Mouse (Mus musculus) liver, postnatal 0 days (tissue): ENCODE results near the gene Cuedc1.

Experiments
- CTCF ChIP-seq: sonication (generic); IDR thresholded peaks from 2 replicates; pipeline ENCODE4 v1.5.1; 2016; ENCODE audit warnings: antibody characterized with exemption, low read depth
- EP300 ChIP-seq: IDR thresholded peaks from 2 replicates; pipeline ENCODE4 v1.6.1; 2016; ENCODE audit warnings: antibody characterized with exemption, low read depth, mild to moderate bottlenecking

DNA sequence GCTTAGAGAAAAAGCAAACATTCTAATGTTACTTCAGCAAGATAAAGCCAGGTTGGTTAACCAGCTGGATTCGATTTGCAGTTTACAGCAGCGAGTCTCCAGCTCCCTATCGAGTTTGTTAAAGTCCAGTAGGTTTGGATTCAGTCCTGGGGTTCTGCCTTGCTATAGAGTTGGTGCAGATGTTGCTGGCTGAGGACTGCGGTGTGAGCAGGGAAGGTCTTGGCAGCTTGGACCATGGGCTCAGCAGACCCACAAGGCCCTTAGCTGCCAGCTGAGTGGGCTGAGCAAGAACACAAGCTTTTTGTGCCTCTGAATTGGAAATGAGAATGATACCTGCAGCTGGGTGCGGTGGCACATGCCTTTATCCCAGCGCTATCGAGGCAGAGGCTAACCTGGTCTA lies 37.4 kb downstream of the Cuedc1 start:
- TF ChIP-seq CTCF: no peak
- no peak for TF ChIP-seq EP300
